Mouse (Mus musculus) heart, adult 2 months (tissue): ENCODE results near the gene Elfn1. TPM values are rescaled to one million over a fixed set of nuclear protein-coding genes. Genes with fewer than 3 reads are reported as not detected.

Experiments
- DNase-seq, 2 experiments: peaks; one replicate each; pipeline ENCODE4 v3.0.0; 2021
- H3K27ac ChIP-seq: fragments of 200-600 bp; 2 replicates; pipeline ENCODE4 v1.8.1; 2022
- H3K27me3 ChIP-seq: fragments of 200-500 bp; 2 replicates; pipeline ENCODE4 v1.6.1; 2012; ENCODE audit warnings: mild to moderate bottlenecking, low read length, inconsistent platforms, mixed read lengths; ENCODE audit not compliant: control insufficient read depth, insufficient read depth
- H3K36me3 ChIP-seq: fragments of 200-500 bp; 2 replicates; pipeline ENCODE4 v1.6.1; 2012; ENCODE audit warnings: low read length, inconsistent platforms; ENCODE audit not compliant: control insufficient read depth, insufficient read depth
- H3K4me1 ChIP-seq: fragments of 200-500 bp; 2 replicates; pipeline ENCODE4 v1.6.1; 2011; ENCODE audit warnings: low read length; ENCODE audit not compliant: control insufficient read depth, insufficient read depth
- H3K4me3 ChIP-seq: fragments of 200-600 bp; 2 replicates; pipeline ENCODE4 v1.8.1; 2022
- H3K79me2 ChIP-seq: fragments of 200-500 bp; replicated peaks from 2 replicates; pipeline ENCODE4 v1.6.1; 2012; ENCODE audit warnings: mild to moderate bottlenecking, inconsistent platforms, low read length, moderate library complexity, mixed read lengths; ENCODE audit not compliant: control insufficient read depth, insufficient read depth
- H3K9ac ChIP-seq: fragments of 200-500 bp; 2 replicates; pipeline ENCODE4 v1.6.1; 2012; ENCODE audit warnings: low read depth, mild to moderate bottlenecking, control low read depth, inconsistent platforms, low read length, mixed read lengths
- CTCF ChIP-seq: fragments of 200-600 bp; IDR thresholded peaks from 2 replicates; pipeline ENCODE4 v1.8.1; 2022; ENCODE audit warnings: antibody characterized with exemption, mild to moderate bottlenecking, moderate library complexity
- EP300 ChIP-seq: fragments of 200-500 bp; IDR thresholded peaks from 2 replicates; pipeline ENCODE4 v1.6.1; 2011; ENCODE audit warnings: low read depth, low read length, control low read depth; ENCODE audit not compliant: insufficient read depth
- POLR2A ChIP-seq: fragments of 200-500 bp; IDR thresholded peaks from 2 replicates; pipeline ENCODE4 v1.6.1; 2011; ENCODE audit warnings: mild to moderate bottlenecking, low read depth, low read length, control low read depth; ENCODE audit not compliant: insufficient read depth
- WGBS: fragments of 180-500 bp; shearing (Covaris S2); methylation state at CpG from one replicate; pipeline ENCODE4 v1.1.7; 2018; 5-methylcytosine and 5-hydroxymethylcytosine counted together
- intact Hi-C: fragments of 180-260 bp; cut with DNase I; formaldehyde crosslinking; loops from one replicate; pipeline ENCODE4 v1.15.1; 2025
- polyA plus RNA-seq: library from polyadenylated mRNA; depleted of rRNA; stranded (reverse); fragments of >200 nt; gene quantifications from 2 replicates; pipeline ENCODE4 v1.2.3, GENCODE M21; 2012
- total RNA-seq, 2 experiments: library from RNA; stranded (reverse); gene quantifications; 2 replicates each; pipeline ENCODE4 v1.2.3; 2021

Gene Elfn1
- total and polyA plus RNA-seq, 3 experiments, result 0.14 to 0.25 TPM; not detected in 1

GRCm38 (mm10) chr5:139921666-139922065, 13.9 kb downstream of the Elfn1 start:
- WGBS, result 66% methylated on average over 11 of the region's 11 CpGs
- no peak overlapping the region for H3K9ac ChIP-seq
- intact Hi-C loops, result no loop called here
- no peaks in the 10 kb centered on the region for H3K27me3 ChIP-seq
- H3K4me3 ChIP-seq, result no peak overlapping the region
- H3K4me1 ChIP-seq, result no peaks in the 10 kb centered on the region
- DNase-seq, result no peak
- TF ChIP-seq EP300 (no peak), CTCF (no peak)
- H3K27ac ChIP-seq, result no peak overlapping the region
- no peaks in the 10 kb centered on the region for H3K79me2 ChIP-seq
- no peaks in the 10 kb centered on the region for H3K36me3 ChIP-seq

GRCm38 (mm10) chr5:139923867-139924266, 16.1 kb downstream of the Elfn1 start:
- intact Hi-C loops, result no loop called here
- DNase-seq, result no peak
- Histone ChIP-seq H3K4me3 (no peak overlapping the region), H3K9ac (no peak overlapping the region), H3K79me2 (no peaks in the 10 kb centered on the region), H3K36me3 (no peaks in the 10 kb centered on the region), H3K27me3 (no peaks in the 10 kb centered on the region), H3K4me1 (no peaks in the 10 kb centered on the region), H3K27ac (no peak overlapping the region)
- TF ChIP-seq CTCF, result peak; percentile 35
- no peak for TF ChIP-seq POLR2A
- WGBS, result 87% methylated on average over 8 of the region's 8 CpGs

- intact Hi-C loops, result no loop called here
Observed at GRCm38 (mm10) chr5:139930102-139930501, 22.4 kb downstream of the Elfn1 start.

GRCm38 (mm10) chr5:139930927-139931351, 23.2 kb downstream of the Elfn1 start:
- Histone ChIP-seq H3K9ac (no peak overlapping the region), H3K36me3 (no peaks in the 10 kb centered on the region), H3K27me3 (no peaks in the 10 kb centered on the region; the same call in 1 of the 2 replicates), H3K4me1 (peaks cover 2% of the 10 kb centered on the region), H3K79me2 (no peaks in the 10 kb centered on the region), H3K27ac (no peak overlapping the region), H3K4me3 (no peak overlapping the region)
- intact Hi-C loops, result no loop called here
- WGBS, result under 1% methylated on average over 12 of the region's 12 CpGs
- TF ChIP-seq POLR2A (no peak), EP300 (no peak), CTCF (no peak)
- peak in 1 of 2 experiments; percentile 39 for DNase-seq

More at GRCm38 (mm10) chr5:139930102-139930501, 22.4 kb downstream of the Elfn1 start:
- TF ChIP-seq EP300 (no peak), CTCF (no peak), POLR2A (no peak)
- Histone ChIP-seq H3K36me3 (no peaks in the 10 kb centered on the region), H3K9ac (no peak overlapping the region), H3K27me3 (no peaks in the 10 kb centered on the region; the same call in 1 of the 2 replicates), H3K79me2 (no peaks in the 10 kb centered on the region), H3K4me3 (no peak overlapping the region), H3K4me1 (peaks cover 2% of the 10 kb centered on the region), H3K27ac (no peak overlapping the region)
- WGBS, result 87% methylated on average over 12 of the region's 12 CpGs
- no peak for DNase-seq

- no peak for DNase-seq
- intact Hi-C loops, result loop anchor here (2.0 kb wide), 1 partner anchor 93 kb away; no protein-coding TSS in a partner anchor
- TF ChIP-seq CTCF (no peak), POLR2A (no peak), EP300 (no peak)
- peaks cover 2% of the 10 kb centered on the region for H3K4me1 ChIP-seq
- H3K9ac ChIP-seq, result no peak overlapping the region
- 38% methylated on average over 15 of the region's 15 CpGs for WGBS
- no peaks in the 10 kb centered on the region for H3K79me2 ChIP-seq
- H3K27me3 ChIP-seq, result no peaks in the 10 kb centered on the region; the same call in 1 of the 2 replicates
- no peak overlapping the region for H3K27ac ChIP-seq
- no peak overlapping the region for H3K4me3 ChIP-seq
- H3K36me3 ChIP-seq, result no peaks in the 10 kb centered on the region
Observed at GRCm38 (mm10) chr5:139931947-139932540, 24.3 kb downstream of the Elfn1 start.

- no peak overlapping the region for H3K27ac ChIP-seq
- H3K79me2 ChIP-seq, result no peaks in the 10 kb centered on the region
- no peak overlapping the region for H3K4me3 ChIP-seq
- 39% methylated on average over 13 of the region's 13 CpGs for WGBS
- no peak overlapping the region for H3K9ac ChIP-seq
- H3K36me3 ChIP-seq, result no peaks in the 10 kb centered on the region
- intact Hi-C loops, result loop anchor here (2.0 kb wide), 1 partner anchor 94 kb away; no protein-coding TSS in a partner anchor
- peaks cover 2% of the 10 kb centered on the region for H3K4me1 ChIP-seq
- no peak for TF ChIP-seq POLR2A
- TF ChIP-seq CTCF, result no peak
- TF ChIP-seq EP300, result no peak
- no peaks in the 10 kb centered on the region; the same call in 1 of the 2 replicates for H3K27me3 ChIP-seq
- peak; percentile 44 for DNase-seq
Observed at GRCm38 (mm10) chr5:139932595-139933271, 25.0 kb downstream of the Elfn1 start.
